Mouse (Mus musculus) C2C12 (cell line): ENCODE results near the gene Serpinb1a.

ENCODE experiments used
- CEBPB ChIP-seq: IDR thresholded peaks from one replicate; pipeline ENCODE4 v1.6.1; 2011; ENCODE audit warnings: low read depth, mild to moderate bottlenecking, control low read depth, moderate library complexity
- CTCF ChIP-seq: IDR thresholded peaks from one replicate; pipeline ENCODE4 v1.5.1; 2011; ENCODE audit not compliant: control insufficient read depth, insufficient read depth, insufficient read length
- FOSL1 ChIP-seq: IDR thresholded peaks from one replicate; pipeline ENCODE4 v1.8.0; 2011; ENCODE audit warnings: mild to moderate bottlenecking, low read length; ENCODE audit not compliant: poor library complexity, insufficient read depth, severe bottlenecking
- MAX ChIP-seq: IDR thresholded peaks from one replicate; pipeline ENCODE4 v1.6.1; 2011; ENCODE audit warnings: mild to moderate bottlenecking, control low read depth

GRCm38 (mm10) chr13:32825546-32825945, 25.4 kb downstream of the Serpinb1a start:
- no peak for TF ChIP-seq CTCF
- TF ChIP-seq CEBPB: no peak
- TF ChIP-seq FOSL1: no peak
- no peak for TF ChIP-seq MAX
